Mouse (Mus musculus): ENCODE results near the gene Gba. TPM values are rescaled to one million over a fixed set of nuclear protein-coding genes. Genes with fewer than 3 reads are reported as not detected.

Gba gene
- polyA plus RNA-seq, 1 experiment from 2014 or later: 34.0 TPM

GRCm38 (mm10) chr3:89232614-89233013 lies 29.9 kb downstream of the Gba start:
- Histone ChIP-seq H3K4me3 (ENCODE audit: control insufficient read depth in 1 of 2, insufficient read depth in 1 of 2, low read depth in 1 of 2, low read length in 2 of 2) (no peak overlapping the region), H3K4me2 (ENCODE audit: low read length) (no peak overlapping the region)
- WGBS: 74% methylated on average over 6 of the region's 6 CpGs

GRCm38 (mm10) chr3:89233562-89234110 lies 30.9 kb downstream of the Gba start:
- no peaks in the 10 kb centered on the region for H3K36me3 ChIP-seq (ENCODE audit: control insufficient read depth, insufficient read depth, low read length)
- peak overlapping the region; percentile 21; the same call in 1 of the 2 replicates for H3K9ac ChIP-seq (ENCODE audit: low read length)
- H3K27me3 ChIP-seq (ENCODE audit: control insufficient read depth, insufficient read depth, low read length): peaks cover 12% of the 10 kb centered on the region; the same call in 1 of the 2 replicates
- no peak overlapping the region for H3K4me3 ChIP-seq (ENCODE audit: control insufficient read depth in 1 of 2, insufficient read depth in 1 of 2, low read depth in 1 of 2, low read length in 2 of 2)
- peak overlapping the region in 1 of 2 experiments; percentile 29; a peak in 1 of 4 replicates for H3K27ac ChIP-seq (replicated peaks in 1 of 2; ENCODE audit: control insufficient read depth in 1 of 2, insufficient read depth in 1 of 2, low read depth in 2 of 2, low read length in 2 of 2)
- no peak overlapping the region for H3K4me2 ChIP-seq (ENCODE audit: low read length)
- no peaks in the 10 kb centered on the region for H3K9me3 ChIP-seq (ENCODE audit: control insufficient read depth, low read length)
- ATAC-seq (ENCODE audit: insufficient number of reproducible peaks, insufficient read depth, low FRiP score, low read depth): peak; percentile 42; the same call in 1 of the 2 replicates
- 44% methylated on average over 14 of the region's 14 CpGs for WGBS
- H3K4me1 ChIP-seq (ENCODE audit: control insufficient read depth in 2 of 2, insufficient read depth in 2 of 2, low read length in 2 of 2): peaks cover 9 to 14% of the 10 kb centered on the region in 2 experiments

More at GRCm38 (mm10) chr3:89232614-89233013, 29.9 kb downstream of the Gba start:
- H3K9ac ChIP-seq (ENCODE audit: low read length): no peak overlapping the region
- H3K27ac ChIP-seq (replicated peaks in 1 of 2; ENCODE audit: control insufficient read depth in 1 of 2, insufficient read depth in 1 of 2, low read depth in 2 of 2, low read length in 2 of 2): no peak overlapping the region
- H3K36me3 ChIP-seq (ENCODE audit: control insufficient read depth, insufficient read depth, low read length): no peaks in the 10 kb centered on the region
- H3K27me3 ChIP-seq (ENCODE audit: control insufficient read depth, insufficient read depth, low read length): peaks cover 12% of the 10 kb centered on the region; the same call in 1 of the 2 replicates
- peaks cover 13 to 20% of the 10 kb centered on the region in 2 experiments for H3K4me1 ChIP-seq (ENCODE audit: control insufficient read depth in 2 of 2, insufficient read depth in 2 of 2, low read length in 2 of 2)
- ATAC-seq (ENCODE audit: insufficient number of reproducible peaks, insufficient read depth, low FRiP score, low read depth): no peak
- H3K9me3 ChIP-seq (ENCODE audit: control insufficient read depth, low read length): no peaks in the 10 kb centered on the region

- H3K27me3 ChIP-seq (ENCODE audit: control insufficient read depth, insufficient read depth, low read length): 0 out of 2 replicates have a peak, but pooled peaks cover 5% of the 10 kb centered on the region
- no peak overlapping the region for H3K27ac ChIP-seq (replicated peaks in 1 of 2; ENCODE audit: control insufficient read depth in 1 of 2, insufficient read depth in 1 of 2, low read depth in 2 of 2, low read length in 2 of 2)
- no peaks in the 10 kb centered on the region for H3K36me3 ChIP-seq (ENCODE audit: control insufficient read depth, insufficient read depth, low read length)
- no peak overlapping the region for H3K4me2 ChIP-seq (ENCODE audit: low read length)
- H3K9ac ChIP-seq (ENCODE audit: low read length): no peak overlapping the region
- peaks cover 9 to 12% of the 10 kb centered on the region in 2 experiments for H3K4me1 ChIP-seq (ENCODE audit: control insufficient read depth in 2 of 2, insufficient read depth in 2 of 2, low read length in 2 of 2)
- no peak for ATAC-seq (ENCODE audit: insufficient number of reproducible peaks, insufficient read depth, low FRiP score, low read depth)
- no peaks in the 10 kb centered on the region for H3K9me3 ChIP-seq (ENCODE audit: control insufficient read depth, low read length)
- 84% methylated on average over 10 of the region's 10 CpGs for WGBS
- H3K4me3 ChIP-seq (ENCODE audit: control insufficient read depth in 1 of 2, insufficient read depth in 1 of 2, low read depth in 1 of 2, low read length in 2 of 2): no peak overlapping the region
Observed at GRCm38 (mm10) chr3:89236516-89236915, 33.8 kb downstream of the Gba start.

- no peaks in the 10 kb centered on the region for H3K36me3 ChIP-seq (ENCODE audit: control insufficient read depth, insufficient read depth, low read length)
- no peak for ATAC-seq (ENCODE audit: insufficient number of reproducible peaks, insufficient read depth, low FRiP score, low read depth)
- H3K4me2 ChIP-seq (ENCODE audit: low read length): no peak overlapping the region
- WGBS: 92% methylated on average over 21 of the region's 21 CpGs
- H3K9me3 ChIP-seq (ENCODE audit: control insufficient read depth, low read length): no peaks in the 10 kb centered on the region
- H3K4me1 ChIP-seq (ENCODE audit: control insufficient read depth in 2 of 2, insufficient read depth in 2 of 2, low read length in 2 of 2): peaks cover 9 to 12% of the 10 kb centered on the region in 2 experiments
- H3K9ac ChIP-seq (ENCODE audit: low read length): no peak overlapping the region
- no peak overlapping the region for H3K4me3 ChIP-seq (ENCODE audit: control insufficient read depth in 1 of 2, insufficient read depth in 1 of 2, low read depth in 1 of 2, low read length in 2 of 2)
- no peak overlapping the region for H3K27ac ChIP-seq (replicated peaks in 1 of 2; ENCODE audit: control insufficient read depth in 1 of 2, insufficient read depth in 1 of 2, low read depth in 2 of 2, low read length in 2 of 2)
- H3K27me3 ChIP-seq (ENCODE audit: control insufficient read depth, insufficient read depth, low read length): no peaks in the 10 kb centered on the region
Observed at GRCm38 (mm10) chr3:89237682-89238081, 35.0 kb downstream of the Gba start.

- Histone ChIP-seq H3K9me3 (ENCODE audit: control insufficient read depth, low read length) (no peaks in the 10 kb centered on the region), H3K27me3 (ENCODE audit: control insufficient read depth, insufficient read depth, low read length) (peaks cover 6% of the 10 kb centered on the region; the same call in 1 of the 2 replicates), H3K9ac (ENCODE audit: low read length) (no peak overlapping the region), H3K36me3 (ENCODE audit: control insufficient read depth, insufficient read depth, low read length) (no peaks in the 10 kb centered on the region), H3K27ac (replicated peaks in 1 of 2; ENCODE audit: control insufficient read depth in 1 of 2, insufficient read depth in 1 of 2, low read depth in 2 of 2, low read length in 2 of 2) (no peak overlapping the region), H3K4me2 (ENCODE audit: low read length) (no peak overlapping the region), H3K4me1 (ENCODE audit: control insufficient read depth in 2 of 2, insufficient read depth in 2 of 2, low read length in 2 of 2) (peaks cover 2 to 4% of the 10 kb centered on the region in 2 experiments), H3K4me3 (ENCODE audit: control insufficient read depth in 1 of 2, insufficient read depth in 1 of 2, low read depth in 1 of 2, low read length in 2 of 2) (no peak overlapping the region)
- ATAC-seq (ENCODE audit: insufficient number of reproducible peaks, insufficient read depth, low FRiP score, low read depth): no peak
- 54% methylated on average over 10 of the region's 12 CpGs for WGBS
Observed at GRCm38 (mm10) chr3:89238494-89238893, 35.8 kb downstream of the Gba start.

GRCm38 (mm10) chr3:89242331-89242895 lies 39.7 kb downstream of the Gba start:
- peaks cover 8 to 29% of the 10 kb centered on the region in 2 experiments for H3K4me1 ChIP-seq (ENCODE audit: control insufficient read depth in 2 of 2, insufficient read depth in 2 of 2, low read length in 2 of 2)
- no peaks in the 10 kb centered on the region for H3K36me3 ChIP-seq (ENCODE audit: control insufficient read depth, insufficient read depth, low read length)
- 69% methylated on average over 9 of the region's 9 CpGs for WGBS
- H3K9ac ChIP-seq (ENCODE audit: low read length): no peak overlapping the region
- no peaks in the 10 kb centered on the region for H3K9me3 ChIP-seq (ENCODE audit: control insufficient read depth, low read length)
- ATAC-seq (ENCODE audit: insufficient number of reproducible peaks, insufficient read depth, low FRiP score, low read depth): no peak
- no peak overlapping the region for H3K4me3 ChIP-seq (ENCODE audit: control insufficient read depth in 1 of 2, insufficient read depth in 1 of 2, low read depth in 1 of 2, low read length in 2 of 2)
- H3K27ac ChIP-seq (replicated peaks in 1 of 2; ENCODE audit: control insufficient read depth in 1 of 2, insufficient read depth in 1 of 2, low read depth in 2 of 2, low read length in 2 of 2): no peak overlapping the region
- H3K4me2 ChIP-seq (ENCODE audit: low read length): no peak overlapping the region
- H3K27me3 ChIP-seq (ENCODE audit: control insufficient read depth, insufficient read depth, low read length): peaks cover 25% of the 10 kb centered on the region

GRCm38 (mm10) chr3:89243609-89244008 lies 40.9 kb downstream of the Gba start:
- H3K36me3 ChIP-seq (ENCODE audit: control insufficient read depth, insufficient read depth, low read length): peaks cover under 1% of the 10 kb centered on the region; the same call in 1 of the 2 replicates
- H3K4me3 ChIP-seq (ENCODE audit: control insufficient read depth in 1 of 2, insufficient read depth in 1 of 2, low read depth in 1 of 2, low read length in 2 of 2): no peak overlapping the region
- ATAC-seq (ENCODE audit: insufficient number of reproducible peaks, insufficient read depth, low FRiP score, low read depth): no peak
- H3K4me1 ChIP-seq (ENCODE audit: control insufficient read depth in 2 of 2, insufficient read depth in 2 of 2, low read length in 2 of 2): peaks cover 8 to 29% of the 10 kb centered on the region in 2 experiments
- no peaks in the 10 kb centered on the region for H3K9me3 ChIP-seq (ENCODE audit: control insufficient read depth, low read length)
- H3K27me3 ChIP-seq (ENCODE audit: control insufficient read depth, insufficient read depth, low read length): peaks cover 25% of the 10 kb centered on the region
- H3K4me2 ChIP-seq (ENCODE audit: low read length): peak overlapping the region; percentile 39
- peak overlapping the region; percentile 46 for H3K9ac ChIP-seq (ENCODE audit: low read length)
- no peak overlapping the region for H3K27ac ChIP-seq (replicated peaks in 1 of 2; ENCODE audit: control insufficient read depth in 1 of 2, insufficient read depth in 1 of 2, low read depth in 2 of 2, low read length in 2 of 2)
- WGBS: 16% methylated on average over 14 of the region's 14 CpGs
